Mouse (Mus musculus) gastrocnemius, adult 2 months (tissue): ENCODE measurements around the gene AK157302. TPM values are rescaled to one million over a fixed set of nuclear protein-coding genes. Genes with fewer than 3 reads are reported as not detected.
"Not testable (repeated sequence)": the region's sequence is repeated elsewhere in the genome, so short reads cannot be mapped to it uniquely, and the experiment has no call there.

Source experiments
- DNase-seq: peaks from one replicate; pipeline ENCODE4 v3.0.0; 2022
- H3K27ac ChIP-seq: fragments of 200-600 bp; 2 replicates; pipeline ENCODE4 v1.8.1; 2022; ENCODE audit warnings: mild to moderate bottlenecking
- H3K4me3 ChIP-seq: fragments of 200-600 bp; 2 replicates; pipeline ENCODE4 v1.8.1; 2022; ENCODE audit warnings: mild to moderate bottlenecking, moderate library complexity
- CTCF ChIP-seq: fragments of 200-600 bp; IDR thresholded peaks from 2 replicates; pipeline ENCODE4 v1.8.1; 2022; ENCODE audit warnings: antibody characterized with exemption, mild to moderate bottlenecking, moderate library complexity
- intact Hi-C: fragments of 180-260 bp; cut with DNase I; formaldehyde crosslinking; loops from one replicate; pipeline ENCODE4 v1.15.1; 2025
- microRNA-seq: library from miRNA; unstranded; fragments of <30 nt; microRNA quantifications from one replicate; pipeline ENCODE4 v1.2.0, GENCODE M21; 2021
- total RNA-seq, 2 experiments: library from RNA; stranded (reverse); gene quantifications; 2 replicates each; pipeline ENCODE4 v1.2.3; 2021

AK157302 gene
- total RNA-seq, 2 experiments from 2014 or later: 21.8 to 23.3 TPM

- H3K27ac ChIP-seq: no peak overlapping the region
- intact Hi-C loops: no loop called here
These were observed 8.1 kb upstream of the AK157302 start for GRCm38 (mm10) chr13:21486881-21487280.

DNA sequence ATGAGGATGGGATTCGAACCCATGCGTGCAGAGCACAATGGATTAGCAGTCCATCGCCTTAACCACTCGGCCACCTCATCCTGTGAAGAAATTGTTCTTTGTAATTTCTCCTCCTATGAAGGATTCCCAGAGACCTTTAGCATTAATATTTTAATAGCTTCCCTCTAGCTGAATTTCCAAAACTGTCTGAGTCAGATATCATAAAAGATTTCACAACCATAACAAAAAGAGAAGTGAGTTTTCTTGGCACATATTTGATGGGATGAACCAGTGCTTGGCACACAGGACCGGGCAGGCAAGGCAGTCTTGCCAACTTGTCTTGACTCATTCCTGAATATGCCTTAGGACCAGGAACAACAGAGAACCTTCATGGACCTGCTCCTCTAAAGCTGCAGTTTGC lies 2.2 kb upstream of the AK157302 start:
- intact Hi-C loops: no loop called here
- no peak for TF ChIP-seq CTCF
- H3K27ac ChIP-seq: no peak overlapping the region
- no peak for DNase-seq
- no peak overlapping the region for H3K4me3 ChIP-seq

More at GRCm38 (mm10) chr13:21486881-21487280, 8.1 kb upstream of the AK157302 start:
- no peak for TF ChIP-seq CTCF
- DNase-seq: no peak
- no peak overlapping the region for H3K4me3 ChIP-seq

DNA sequence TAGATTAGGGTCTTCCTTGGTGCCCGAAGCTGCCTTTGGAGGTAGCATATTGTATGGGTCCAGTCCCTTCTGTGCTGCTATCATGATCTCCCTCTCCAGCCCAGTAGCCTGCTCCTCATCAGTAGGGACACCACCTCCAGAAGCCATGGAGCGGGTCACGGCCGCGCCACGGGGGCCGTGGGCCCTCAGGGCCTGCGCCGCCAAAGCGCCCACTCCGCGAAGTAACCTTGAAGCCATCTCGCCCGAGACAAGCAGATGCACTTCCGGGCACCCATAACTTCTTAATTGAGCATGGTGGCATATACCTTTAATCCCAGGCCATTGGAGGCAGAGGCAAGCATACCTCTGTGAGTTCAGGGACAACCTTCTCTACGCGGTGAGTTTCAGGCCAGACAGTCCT lies 6.2 kb downstream of the AK157302 start, which contains the start of gene Gm11273:
Gene Gm11273 (minus strand): TSS at position 237 of the 400 bp plus-strand sequence.
- H3K27ac ChIP-seq, DNase-seq, intact Hi-C loops, H3K4me3 ChIP-seq: not testable (repeated sequence)

DNA sequence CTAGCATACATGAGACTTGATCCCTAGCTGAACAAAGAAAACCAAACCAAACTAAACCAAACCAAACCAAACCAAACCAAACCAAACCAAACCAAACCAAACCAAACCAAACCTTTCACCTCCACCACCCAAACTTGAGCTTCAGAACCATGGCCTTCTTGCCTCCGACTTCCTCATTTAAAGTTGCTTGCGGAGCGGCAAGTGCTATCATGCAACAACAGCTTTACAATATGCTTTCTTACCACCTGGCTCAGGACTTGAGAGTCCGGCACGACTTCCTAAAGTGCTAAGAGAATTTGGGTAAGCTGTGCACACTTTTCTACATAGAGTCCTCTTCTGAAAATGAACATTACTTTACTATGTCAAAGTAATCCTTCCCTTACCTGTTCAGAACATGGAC lies 7.3 kb downstream of the AK157302 start:
- no peak for DNase-seq
- no peak for TF ChIP-seq CTCF
- intact Hi-C loops: no loop called here
- Histone ChIP-seq H3K4me3 (no peak overlapping the region), H3K27ac (no peak overlapping the region)

- peak overlapping the region; percentile 93 for H3K27ac ChIP-seq
- intact Hi-C loops: loop anchor here (1.0 to 2.0 kb wide), 3 partner anchors 25 to 103 kb away; partner anchors contain the start of genes Zkscan3 and Zkscan8
These were observed 11.2 kb downstream of the AK157302 start for GRCm38 (mm10) chr13:21506221-21506649.

GRCm38 (mm10) chr13:21530136-21530535 lies 35.1 kb downstream of the AK157302 start:
- intact Hi-C loops: loop anchor here (2.0 to 10.0 kb wide), 4 partner anchors 23 to 167 kb away; partner anchors contain the start of genes Gm10065, Zkscan4 and Zscan12

More at GRCm38 (mm10) chr13:21506221-21506649, 11.2 kb downstream of the AK157302 start:
- TF ChIP-seq CTCF: no peak
- DNase-seq: peak; percentile 88
- H3K4me3 ChIP-seq: peak overlapping the region; percentile 80

DNA sequence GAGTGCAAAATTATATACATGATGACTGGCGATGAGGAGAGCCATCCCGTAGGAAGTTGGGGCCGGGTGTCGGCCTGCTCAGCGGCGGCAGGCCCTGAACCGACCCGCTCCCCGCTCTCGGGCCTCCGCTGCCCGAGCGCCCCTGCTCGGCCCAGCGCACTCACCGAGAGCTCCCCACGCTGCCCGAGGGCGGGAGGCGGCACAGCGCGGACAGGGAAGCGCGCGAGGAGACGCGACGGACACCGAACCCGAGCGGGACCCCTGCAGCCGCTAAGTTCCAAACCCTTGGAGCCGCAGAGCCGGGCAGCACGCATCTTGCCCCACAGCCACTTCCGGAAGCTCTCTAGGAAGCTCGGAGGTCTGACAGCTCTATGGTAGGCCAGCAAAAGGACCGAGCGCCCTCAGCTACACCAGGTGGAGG lies 35.8 kb downstream of the AK157302 start, which contains the start of gene Zkscan8:
Gene Zkscan8 (minus strand): TSS at position 340 of the 421 bp plus-strand sequence.
- no peak; the same call in 1 of the 2 replicates for TF ChIP-seq CTCF
- peak within 1 kb of the TSS; percentile 95 for H3K27ac ChIP-seq
- intact Hi-C loops: loop anchor here (2.0 to 10.0 kb wide), 4 partner anchors 24 to 168 kb away; partner anchors contain the start of genes Gm10065, Zkscan4 and Zscan12

More at GRCm38 (mm10) chr13:21530136-21530535, 35.1 kb downstream of the AK157302 start:
- H3K4me3 ChIP-seq: peak overlapping the region; percentile 99
- H3K27ac ChIP-seq: peak overlapping the region; percentile 95; the same call in 1 of the 2 replicates
- TF ChIP-seq CTCF: no peak
- DNase-seq: no peak

DNA sequence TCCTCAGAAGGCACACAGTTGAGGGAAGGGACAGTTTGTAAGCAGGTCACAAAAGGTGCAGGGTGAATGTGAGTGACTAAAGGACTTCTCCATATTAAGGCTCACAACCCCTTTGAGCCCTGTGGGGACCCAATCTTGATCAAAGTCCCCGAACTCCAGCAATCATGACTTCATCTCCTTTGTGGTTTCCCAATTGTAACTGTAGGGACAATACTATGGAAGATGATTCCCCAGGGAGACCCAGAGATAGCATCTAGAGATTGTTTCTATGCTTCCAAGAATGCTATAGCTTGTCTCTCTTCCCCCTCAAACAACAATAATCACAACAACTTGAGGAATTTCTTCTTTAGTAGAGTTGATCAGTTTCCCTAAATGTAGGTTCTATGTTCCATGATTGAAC lies 47.7 kb downstream of the AK157302 start, which contains the start of gene Olfr1366:
Gene Olfr1366 (minus strand): TSS at position 101 of the 400 bp plus-strand sequence.
- no peak within 1 kb of the TSS for H3K27ac ChIP-seq
- intact Hi-C loops: no loop called here
- no peak for TF ChIP-seq CTCF
- no peak for DNase-seq
- H3K4me3 ChIP-seq: no peak within 1 kb of the TSS

More for the DNA sequence above, 35.8 kb downstream of the AK157302 start, which contains the start of gene Zkscan8:
- peak; percentile 92 for DNase-seq
- H3K4me3 ChIP-seq: peak within 1 kb of the TSS; percentile 99

Small RNA genes lying within 50 kb of the gene (microRNA-seq; reads per million reads assigned to microRNA genes)
- gene Mir1896: not detected

Other genes with a start within 250 kb of the AK157302 start
- gene Gpx5, start 202.5 kb upstream of the AK157302 start, total RNA-seq: not detected
- gene Gpx6, start 183.1 kb upstream of the AK157302 start, total RNA-seq: not detected
- gene Olfr1367, start 148.3 kb upstream of the AK157302 start, total RNA-seq: not detected
- gene Zscan12, start 132.4 kb upstream of the AK157302 start, total RNA-seq: 1 to 10 TPM; 6.9 to 8.7 TPM
- gene Zkscan3, start 92.5 kb upstream of the AK157302 start, total RNA-seq: 10 to 100 TPM; 16.2 to 20.6 TPM
- gene Pgbd1, start 54.2 kb upstream of the AK157302 start, total RNA-seq: under 1 TPM; 0.18 to 0.59 TPM
- gene Zscan26, start 41.5 kb upstream of the AK157302 start, total RNA-seq: 10 to 100 TPM; 13.6 to 14.5 TPM
- under 1 TPM; 0.14 to 0.15 TPM for gene Nkapl, start 26.7 kb upstream of the AK157302 start, total RNA-seq
- gene Zkscan4, start 16.3 kb upstream of the AK157302 start, total RNA-seq: under 1 TPM; 0.38 to 0.50 TPM
- not detected for gene Gm10065, start 15.8 kb upstream of the AK157302 start, total RNA-seq
- gene Gm11273, start 6.2 kb downstream of the AK157302 start, total RNA-seq: 100 to 1,000 TPM; 119 to 160 TPM
- 1 to 10 TPM; 4.7 to 6.1 TPM for gene Zkscan8, start 35.9 kb downstream of the AK157302 start, total RNA-seq
- gene Olfr1366, start 47.6 kb downstream of the AK157302 start, total RNA-seq: not detected
- not detected for gene Olfr1535, start 64.7 kb downstream of the AK157302 start, total RNA-seq
- not detected for gene Olfr1364, start 86.5 kb downstream of the AK157302 start, total RNA-seq
- not detected for gene Olfr1362, start 118.8 kb downstream of the AK157302 start, total RNA-seq
- gene Olfr11, start 147.3 kb downstream of the AK157302 start, total RNA-seq: not detected
- gene Olfr1361, start 168.2 kb downstream of the AK157302 start, total RNA-seq: not detected
- not detected for gene Olfr1360, start 182.2 kb downstream of the AK157302 start, total RNA-seq
- gene Olfr1359, start 202.9 kb downstream of the AK157302 start, total RNA-seq: not detected
- gene Hist1h2bl, start 220.9 kb downstream of the AK157302 start, total RNA-seq: 1 to 10 TPM; 3.9 to 6.5 TPM
- 1 to 10 TPM in 1 of 2 experiments, not detected in 1; 2.2 TPM for gene Hist1h2ai, start 221.2 kb downstream of the AK157302 start, total RNA-seq
- 1 to 10 TPM; 1.2 to 2.1 TPM for gene Hist1h3h, start 222.4 kb downstream of the AK157302 start, total RNA-seq
- 1 to 10 TPM in 1 of 2 experiments, not detected in 1; 1.2 TPM for gene Hist1h2bm, start 226.8 kb downstream of the AK157302 start, total RNA-seq
- gene Hist1h4j, start 239.8 kb downstream of the AK157302 start, total RNA-seq: 1 to 10 TPM in 1 of 2 experiments, under 1 TPM in 1; 0.42 to 1.1 TPM